Mouse (Mus musculus) kidney, embryonic 16.5 days (tissue): ENCODE measurements around the gene Gm45234. TPM values are rescaled to one million over a fixed set of nuclear protein-coding genes. Genes with fewer than 3 reads are reported as not detected.

ENCODE experiments used
- ATAC-seq: fragments of 200-750 bp; cut with Nextera tagmentation; 2 replicates; pipeline ENCODE4 v1.8.0; 2017; ENCODE audit warnings: moderate TSS enrichment; ENCODE audit not compliant: low FRiP score, low TSS enrichment
- H3K27ac ChIP-seq: fragments of 300-500 bp; sonication (generic); 2 replicates; pipeline ENCODE4 v1.5.1; 2014; ENCODE audit warnings: low read length
- H3K27me3 ChIP-seq: fragments of 300-500 bp; sonication (generic); 2 replicates; pipeline ENCODE4 v1.6.1; 2014; ENCODE audit warnings: low read length, control low read depth, mixed read lengths; ENCODE audit not compliant: insufficient read depth
- H3K36me3 ChIP-seq: fragments of 300-500 bp; sonication (generic); 2 replicates; pipeline ENCODE4 v1.6.1; 2014; ENCODE audit warnings: low read length, control low read depth, mixed read lengths; ENCODE audit not compliant: insufficient read depth
- H3K4me1 ChIP-seq: fragments of 300-500 bp; sonication (generic); 2 replicates; pipeline ENCODE4 v1.6.1; 2014; ENCODE audit warnings: low read length, control low read depth, mixed read lengths; ENCODE audit not compliant: insufficient read depth
- H3K4me2 ChIP-seq: fragments of 300-500 bp; sonication (generic); replicated peaks from 2 replicates; pipeline ENCODE4 v1.6.1; 2014; ENCODE audit warnings: low read depth, low read length
- H3K4me3 ChIP-seq: fragments of 300-500 bp; sonication (generic); 2 replicates; pipeline ENCODE4 v1.5.1; 2014; ENCODE audit warnings: mild to moderate bottlenecking, low read length
- H3K9ac ChIP-seq: fragments of 300-500 bp; sonication (generic); replicated peaks from 2 replicates; pipeline ENCODE4 v1.6.1; 2014; ENCODE audit warnings: low read length
- H3K9me3 ChIP-seq: fragments of 300-500 bp; sonication (generic); 2 replicates; pipeline ENCODE4 v1.6.1; 2016; ENCODE audit warnings: low read length, control low read depth
- WGBS: fragments of 180-500 bp; shearing (Covaris S2); extraction: QIAGEN DNeasy Blood & Tissue Kit; methylation state at CpG from one replicate; pipeline ENCODE4 v1.1.7; 2014; 5-methylcytosine and 5-hydroxymethylcytosine counted together
- polyA plus RNA-seq: library from polyadenylated mRNA; unstranded; fragments of >200 nt; fragmentation: Nextera tagmentation; extraction: Ambion mirVana; gene quantifications from 2 replicates; pipeline ENCODE4 v1.2.1, GENCODE M21; 2015

Gm45234 gene
- polyA plus RNA-seq, 1 experiment from 2014 or later = not detected

DNA sequence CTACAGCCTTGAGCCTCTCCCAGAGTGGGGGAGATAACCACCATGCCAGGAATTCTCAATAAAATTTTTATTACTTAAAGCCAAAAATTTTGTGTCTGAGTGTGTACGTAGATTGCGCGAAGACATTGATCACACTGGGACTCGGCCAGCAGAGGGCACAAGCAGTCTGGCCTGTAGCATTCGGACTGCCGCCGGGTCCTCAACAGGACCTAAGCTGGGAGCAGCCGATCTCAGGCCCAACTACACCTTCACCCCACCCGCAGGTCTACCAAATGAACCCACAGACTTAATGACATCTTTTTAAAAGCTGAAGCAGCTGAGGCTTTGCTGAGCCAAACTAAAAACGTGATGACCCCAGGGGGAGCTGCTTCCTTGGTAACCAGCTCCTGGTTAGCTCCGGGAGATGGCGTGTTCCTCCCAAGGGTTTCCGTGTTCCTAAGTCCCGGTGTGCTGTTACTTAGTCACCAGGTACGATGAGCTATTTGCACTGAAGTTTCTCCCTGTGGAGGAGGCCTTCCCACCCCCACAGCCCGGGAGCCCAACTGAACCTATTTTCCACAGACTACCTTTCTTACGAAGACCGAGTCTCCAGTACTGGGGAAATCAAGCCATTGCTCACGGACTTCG is 38.8 kb downstream of the Gm45234 start:
- Histone ChIP-seq H3K27ac (peak overlapping the region; percentile 50; the same call in 1 of the 2 replicates), H3K4me2 (peak overlapping the region; percentile 44), H3K9ac (no peak overlapping the region), H3K9me3 (no peaks in the 10 kb centered on the region), H3K4me1 (peaks cover 15% of the 10 kb centered on the region), H3K36me3 (peaks cover 42% of the 10 kb centered on the region), H3K27me3 (no peaks in the 10 kb centered on the region), H3K4me3 (peak overlapping the region; percentile 28)
- ATAC-seq = no peak
- WGBS = 64% methylated on average over 20 of the region's 20 CpGs

DNA sequence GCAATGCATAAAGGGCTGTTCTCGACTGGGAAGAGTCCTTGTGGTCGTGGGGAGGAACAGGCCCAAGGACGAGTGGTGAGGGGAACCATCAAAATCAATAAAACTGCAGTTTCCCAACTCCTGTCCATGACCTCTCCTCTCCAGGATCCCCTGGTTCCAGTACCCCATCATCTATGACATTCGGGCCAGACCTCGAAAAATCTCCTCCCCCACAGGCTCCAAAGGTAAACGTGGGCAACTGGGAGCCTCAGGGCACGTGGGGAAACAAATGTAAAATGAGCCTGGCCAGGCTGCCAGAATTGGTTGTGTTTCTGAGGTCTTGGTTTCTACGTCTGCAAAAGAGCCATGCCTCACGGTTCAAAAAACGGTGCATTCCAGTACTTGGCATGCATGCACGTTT is 42.9 kb downstream of the Gm45234 start:
- ATAC-seq = no peak
- H3K36me3 ChIP-seq = peaks cover 50% of the 10 kb centered on the region

DNA sequence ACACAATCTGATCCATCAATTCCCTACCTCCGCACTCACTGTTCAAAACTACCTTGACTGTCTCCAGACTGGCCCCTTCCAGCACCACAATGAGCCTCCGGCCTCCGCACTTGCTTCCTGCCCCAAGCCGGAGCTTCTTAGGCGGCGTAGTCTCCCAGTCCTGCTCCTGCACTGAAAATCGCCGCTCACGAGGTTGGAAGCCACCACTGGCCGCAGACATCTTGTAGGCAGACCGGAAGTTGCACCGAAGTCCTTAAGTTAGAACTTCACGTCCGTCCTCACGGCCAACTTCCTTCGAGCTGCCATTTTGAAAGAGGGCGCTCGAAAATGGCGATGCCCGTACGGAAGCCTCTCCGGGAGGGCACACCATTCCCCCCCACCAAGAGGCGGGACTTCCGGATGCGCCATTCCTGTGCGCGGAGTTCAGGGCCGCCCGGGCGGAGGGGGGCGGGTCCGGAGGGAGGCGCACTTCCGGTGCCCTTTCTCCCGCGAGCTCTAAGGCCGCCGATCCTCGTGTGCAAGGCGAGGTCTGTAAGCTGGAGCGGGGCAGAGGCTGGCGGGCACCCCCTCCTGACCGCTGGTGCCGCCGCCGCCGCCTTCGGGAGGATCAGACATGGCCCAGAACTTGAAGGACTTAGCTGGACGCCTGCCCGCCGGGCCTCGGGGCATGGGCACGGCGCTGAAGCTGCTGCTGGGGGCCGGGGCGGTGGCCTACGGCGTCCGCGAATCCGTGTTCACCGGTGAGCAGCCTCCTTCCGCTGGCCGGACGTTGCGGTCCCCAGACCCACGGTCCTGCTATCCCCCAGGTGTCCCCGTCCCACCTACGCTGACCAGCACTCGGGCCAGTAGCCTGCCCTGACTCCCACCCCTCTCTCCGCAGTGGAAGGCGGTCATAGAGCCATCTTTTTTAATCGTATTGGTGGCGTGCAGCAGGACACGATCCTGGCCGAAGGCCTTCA is 43.7 kb downstream of the Gm45234 start, which contains the start of the genes Emg1 and Phb2:
TSS of gene Emg1 (minus strand) at position 355 of the 959 bp plus-strand sequence.
TSS of gene Phb2 (plus strand) at position 513 of the 959 bp plus-strand sequence.
- Histone ChIP-seq H3K4me1 (peaks cover 33% of the 10 kb centered on the region), H3K4me2 (peak within 1 kb of the TSS; percentile 93), H3K27ac (peak within 1 kb of the TSS; percentile 95), H3K4me3 (peak within 1 kb of the TSS; percentile 98), H3K36me3 (peaks cover 51% of the 10 kb centered on the region), H3K9ac (peak within 1 kb of the TSS; percentile 93), H3K9me3 (no peaks in the 10 kb centered on the region), H3K27me3 (no peaks in the 10 kb centered on the region)
- WGBS = under 1% methylated on average over 73 of the region's 76 CpGs
- ATAC-seq = peak; percentile 96

More for the DNA sequence above, 42.9 kb downstream of the Gm45234 start:
- WGBS = 8% methylated on average over 11 of the region's 11 CpGs
- Histone ChIP-seq H3K9me3 (no peaks in the 10 kb centered on the region), H3K4me3 (peak overlapping the region; percentile 98), H3K9ac (peak overlapping the region; percentile 93), H3K4me1 (peaks cover 33% of the 10 kb centered on the region), H3K27me3 (no peaks in the 10 kb centered on the region), H3K4me2 (peak overlapping the region; percentile 93), H3K27ac (peak overlapping the region; percentile 93)

DNA sequence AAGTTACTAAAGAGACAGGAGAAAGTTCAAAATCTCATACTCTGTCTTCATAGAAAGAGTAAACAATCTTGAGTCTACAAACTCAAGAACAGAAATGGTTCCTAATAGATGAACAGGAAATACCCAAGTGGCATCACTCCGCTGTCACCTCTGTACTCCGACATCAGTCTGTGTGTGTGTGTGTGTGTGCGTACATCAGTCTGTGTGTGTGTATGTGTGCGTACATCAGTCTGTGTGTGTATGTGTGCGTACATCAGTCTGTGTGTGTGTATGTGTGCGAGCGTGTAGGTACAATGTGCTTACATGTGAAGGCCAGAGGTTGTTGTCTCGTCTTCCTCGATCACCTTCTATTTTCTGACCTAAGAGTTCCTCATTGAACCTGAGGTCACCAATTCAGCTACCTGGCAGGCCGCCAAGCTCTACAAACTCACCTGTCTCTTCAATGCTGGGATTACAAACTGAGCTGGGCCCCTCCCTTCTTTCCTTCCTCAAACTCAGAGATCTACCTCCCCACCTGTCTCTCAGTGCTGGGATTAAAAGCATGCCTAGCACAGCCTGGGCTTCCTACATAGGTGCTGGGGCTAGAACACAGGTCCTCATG is 47.4 kb downstream of the Gm45234 start:
- no peak overlapping the region for H3K9ac ChIP-seq
- no peak for ATAC-seq
- H3K9me3 ChIP-seq = no peaks in the 10 kb centered on the region
- no peak overlapping the region for H3K27ac ChIP-seq
- no peak overlapping the region for H3K4me2 ChIP-seq
- 89% methylated on average over 10 of the region's 10 CpGs for WGBS
- peaks cover 23% of the 10 kb centered on the region for H3K4me1 ChIP-seq
- no peak overlapping the region for H3K4me3 ChIP-seq
- no peaks in the 10 kb centered on the region for H3K27me3 ChIP-seq
- H3K36me3 ChIP-seq = peaks cover 43% of the 10 kb centered on the region

DNA sequence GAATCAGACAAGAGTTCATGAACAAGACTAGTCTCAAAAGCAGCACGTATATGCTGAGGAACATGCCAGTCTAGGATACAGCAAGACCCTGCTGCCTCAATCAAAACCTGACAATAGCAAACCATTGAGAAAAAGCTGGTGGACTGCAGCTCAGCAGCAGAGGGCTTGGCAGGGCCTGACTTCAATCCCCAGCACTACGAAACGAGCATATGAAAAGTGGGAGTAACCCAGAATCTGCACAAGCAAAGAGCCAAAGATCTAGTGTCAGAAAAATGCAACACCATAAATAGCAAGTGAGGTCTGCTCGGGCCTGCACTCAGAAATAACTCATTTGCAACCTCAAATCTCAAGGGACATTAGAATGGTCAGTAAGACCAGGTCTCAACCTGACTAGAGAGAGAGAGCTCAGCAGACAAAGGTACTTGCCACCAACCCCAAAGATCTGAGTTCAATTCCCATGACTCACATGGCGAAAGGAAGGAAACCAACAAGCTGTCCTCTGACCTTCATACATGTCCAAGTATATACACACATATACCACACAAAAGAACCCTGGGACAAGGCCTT is 49.7 kb downstream of the Gm45234 start:
- Histone ChIP-seq H3K9me3 (no peaks in the 10 kb centered on the region), H3K4me1 (peaks cover 18% of the 10 kb centered on the region), H3K4me2 (no peak overlapping the region), H3K27me3 (no peaks in the 10 kb centered on the region), H3K36me3 (peaks cover 63% of the 10 kb centered on the region), H3K4me3 (no peak overlapping the region), H3K9ac (no peak overlapping the region), H3K27ac (no peak overlapping the region)
- no peak for ATAC-seq
- 68% methylated on average over 5 of the region's 5 CpGs for WGBS

DNA sequence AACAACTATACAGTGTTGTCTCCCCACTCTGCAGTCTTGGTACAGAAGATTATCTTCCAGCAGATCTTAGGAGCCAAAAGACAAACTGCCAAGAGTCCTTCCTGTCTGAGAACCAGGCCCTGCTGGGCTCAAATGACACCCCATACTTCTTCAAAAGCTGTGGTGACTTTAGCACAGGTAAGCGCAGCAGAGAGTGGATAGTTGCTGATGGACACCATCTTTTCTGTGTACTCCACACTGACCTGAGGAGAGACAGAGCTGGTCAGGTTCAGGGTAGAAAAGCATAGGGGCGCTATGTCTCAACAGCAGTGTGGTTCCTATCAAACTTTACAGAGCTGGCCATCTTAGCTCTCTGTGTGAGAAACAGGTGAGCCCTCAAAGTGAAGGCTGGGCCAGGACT is 51.4 kb downstream of the Gm45234 start:
- Histone ChIP-seq H3K36me3 (peaks cover 60% of the 10 kb centered on the region), H3K4me1 (peaks cover 11% of the 10 kb centered on the region), H3K9me3 (no peaks in the 10 kb centered on the region), H3K27me3 (no peaks in the 10 kb centered on the region), H3K27ac (no peak overlapping the region), H3K4me2 (no peak overlapping the region), H3K4me3 (no peak overlapping the region), H3K9ac (no peak overlapping the region)
- ATAC-seq = no peak
- WGBS = 90% methylated on average over 2 of the region's 2 CpGs

DNA sequence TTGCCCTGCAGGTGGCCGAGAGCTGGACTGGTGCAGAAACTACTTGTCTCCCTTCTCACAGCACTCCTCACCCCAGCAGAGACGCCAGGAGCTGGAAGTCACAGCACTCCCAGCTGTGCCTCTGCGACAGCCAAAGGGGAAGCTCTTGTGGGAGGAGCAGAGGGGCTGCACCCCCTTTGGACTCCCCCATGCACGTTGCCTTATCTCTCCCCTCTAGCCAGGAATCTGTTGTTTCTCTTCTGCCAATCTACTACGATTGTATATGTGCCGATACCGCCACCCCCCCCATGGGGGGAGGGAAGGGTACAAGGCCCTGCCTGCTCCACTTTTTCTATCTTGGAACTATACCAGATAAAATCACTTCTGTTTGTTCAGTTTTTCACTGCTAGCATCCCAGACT is 52.0 kb downstream of the Gm45234 start:
- H3K4me1 ChIP-seq = peaks cover 8% of the 10 kb centered on the region
- no peak for ATAC-seq
- H3K4me3 ChIP-seq = no peak overlapping the region
- H3K27me3 ChIP-seq = no peaks in the 10 kb centered on the region
- no peak overlapping the region for H3K27ac ChIP-seq
- H3K9me3 ChIP-seq = no peaks in the 10 kb centered on the region
- H3K4me2 ChIP-seq = no peak overlapping the region
- WGBS = 82% methylated on average over 7 of the region's 7 CpGs
- no peak overlapping the region for H3K9ac ChIP-seq
- H3K36me3 ChIP-seq = peaks cover 59% of the 10 kb centered on the region

DNA sequence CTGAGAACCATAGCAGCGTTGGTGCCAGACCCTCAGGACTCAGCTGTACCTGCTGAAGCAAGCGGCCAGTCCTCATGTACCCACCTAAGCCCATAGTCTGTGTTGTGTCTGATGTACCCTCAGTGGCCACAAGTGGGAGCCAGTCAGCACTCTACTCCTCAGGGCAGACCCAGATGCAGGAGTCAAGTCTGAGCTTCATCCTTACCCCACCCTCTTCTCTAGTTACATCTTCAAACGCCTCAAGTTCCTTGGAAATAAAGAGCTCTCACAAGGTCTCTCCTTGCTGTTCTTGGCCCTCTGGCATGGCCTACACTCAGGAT is 53.1 kb downstream of the Gm45234 start:
- Histone ChIP-seq H3K27ac (no peak overlapping the region), H3K9ac (no peak overlapping the region), H3K4me2 (no peak overlapping the region), H3K4me1 (peaks cover 8% of the 10 kb centered on the region), H3K9me3 (no peaks in the 10 kb centered on the region), H3K4me3 (no peak overlapping the region), H3K36me3 (peaks cover 53% of the 10 kb centered on the region), H3K27me3 (no peaks in the 10 kb centered on the region)
- peak; percentile 47 for ATAC-seq
- WGBS = 45% methylated on average over 3 of the region's 3 CpGs

DNA sequence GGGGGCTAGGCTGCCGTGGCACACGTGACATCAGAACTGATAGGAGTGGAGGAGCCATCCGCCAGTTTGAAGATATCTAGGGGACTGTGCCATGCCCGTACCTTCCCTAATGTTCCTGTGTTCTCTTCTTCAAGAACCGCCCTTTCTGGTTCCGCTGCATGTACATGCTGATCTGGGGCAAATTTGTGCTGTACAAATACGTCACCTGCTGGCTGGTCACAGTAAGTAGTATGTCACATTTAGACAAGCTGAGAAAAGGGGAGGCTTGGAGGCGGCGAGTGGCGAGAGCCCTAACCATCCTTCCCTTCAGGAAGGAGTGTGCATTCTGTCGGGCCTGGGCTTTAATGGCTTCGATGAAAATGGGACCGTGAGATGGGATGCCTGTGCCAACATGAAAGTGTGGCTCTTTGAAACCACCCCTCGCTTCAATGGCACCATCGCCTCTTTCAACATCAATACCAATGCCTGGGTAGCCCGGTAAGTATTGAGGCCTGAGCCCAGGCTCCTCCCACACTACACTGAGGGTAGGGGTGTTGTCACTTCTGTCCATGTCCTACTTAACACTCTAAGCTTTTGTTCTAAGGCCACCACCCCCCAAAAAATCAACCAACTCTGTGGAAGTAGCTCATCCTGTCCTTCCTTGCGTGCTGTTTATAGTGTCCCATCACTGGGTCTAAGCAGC is 53.6 kb downstream of the Gm45234 start:
- no peak overlapping the region for H3K27ac ChIP-seq
- no peaks in the 10 kb centered on the region for H3K9me3 ChIP-seq
- ATAC-seq = peak; percentile 5; the same call in 1 of the 2 replicates
- 91% methylated on average over 17 of the region's 17 CpGs for WGBS
- H3K4me3 ChIP-seq = no peak overlapping the region
- peaks cover 48% of the 10 kb centered on the region for H3K36me3 ChIP-seq
- no peaks in the 10 kb centered on the region for H3K27me3 ChIP-seq
- peaks cover 8% of the 10 kb centered on the region for H3K4me1 ChIP-seq
- H3K9ac ChIP-seq = no peak overlapping the region
- H3K4me2 ChIP-seq = no peak overlapping the region
